ENCODE assay signal across 14 mouse cellular contexts in the genomic region with DNA sequence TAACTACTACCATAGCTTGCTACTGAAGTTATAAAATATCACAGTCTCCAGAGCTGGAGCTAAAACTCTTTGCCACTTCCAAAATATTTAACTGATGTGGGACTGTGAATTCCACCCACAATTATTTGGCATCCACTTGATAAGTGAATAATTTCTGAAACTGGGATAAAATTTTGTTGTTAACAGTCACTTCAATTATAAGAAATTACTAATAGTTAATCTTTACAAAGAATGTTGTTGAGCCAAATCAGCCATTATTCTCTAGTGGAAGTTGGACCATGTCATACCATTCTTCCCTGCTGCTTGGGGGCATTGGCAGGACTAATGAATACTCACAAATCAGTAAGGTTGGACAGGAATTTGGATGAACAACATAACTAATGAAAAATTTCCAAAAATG.
"Had no signal": no experiment of that assay in that cellular context is flagged by ENCODE, and none has a peak within 500 bp of the region (broad histone marks: within the 10 kb centered on the region; RNA-seq: fewer than 3 reads in every experiment).

No protein-coding gene starts in this region.

- DNase-seq: cerebellum, adult 9-11 months; cerebellum, postnatal 14 days; cerebellum, postnatal 25 days; cerebellum, postnatal 36 days; embryo, embryonic 11 days; forebrain, postnatal 0 days; gastrocnemius, adult 2 months; gastrocnemius, postnatal 10 days; gastrocnemius, postnatal 14 days; gastrocnemius, postnatal 25 days; gastrocnemius, postnatal 36 days; heart, adult 11 months; heart, adult 18-20 months; heart, adult 2 months had no signal
